Mouse (Mus musculus): ENCODE data around the gene Vmn1r77. TPM values are rescaled to one million over a fixed set of nuclear protein-coding genes. Genes with fewer than 3 reads are reported as not detected.
"Not testable (repeated sequence)": the region's sequence is repeated elsewhere in the genome, so short reads cannot be mapped to it uniquely, and the experiment has no call there.

The Vmn1r77 gene
- not detected for polyA plus RNA-seq (2012; fragmentation: generic; extraction: Trizol)

DNA sequence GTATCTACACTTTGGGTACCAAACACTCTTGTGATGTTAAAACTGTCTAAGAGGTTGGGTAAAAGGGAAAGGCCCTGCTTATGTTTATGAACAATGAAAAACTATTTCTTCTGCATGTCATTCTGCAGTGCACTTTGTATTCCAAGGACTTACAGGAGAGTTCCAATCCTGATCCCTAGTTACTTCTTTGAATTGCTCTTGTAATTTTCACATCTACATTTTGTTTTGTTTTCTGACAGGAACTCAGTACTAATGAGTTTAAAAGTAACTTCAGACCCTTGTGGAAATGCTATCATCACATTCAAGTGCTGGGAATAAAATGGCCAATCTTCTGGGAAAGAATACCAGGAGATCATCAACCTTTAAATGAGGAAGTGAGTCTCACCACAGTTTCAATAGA, at the start of gene Vmn1r77:
Vmn1r77 (plus strand) TSS at position 301 of the 400 bp plus-strand sequence.
- not testable (repeated sequence) for H3K27me3 ChIP-seq (ENCODE audit: control insufficient read depth, insufficient read depth, insufficient read length); H3K36me3 ChIP-seq (ENCODE audit: control insufficient read depth, insufficient read depth); H3ac ChIP-seq (ENCODE audit: control insufficient read depth, insufficient read length); H3K4me2 ChIP-seq (ENCODE audit: low read depth); H3K79me2 ChIP-seq (ENCODE audit: control insufficient read depth, insufficient read depth); H3K4me3 ChIP-seq

DNA sequence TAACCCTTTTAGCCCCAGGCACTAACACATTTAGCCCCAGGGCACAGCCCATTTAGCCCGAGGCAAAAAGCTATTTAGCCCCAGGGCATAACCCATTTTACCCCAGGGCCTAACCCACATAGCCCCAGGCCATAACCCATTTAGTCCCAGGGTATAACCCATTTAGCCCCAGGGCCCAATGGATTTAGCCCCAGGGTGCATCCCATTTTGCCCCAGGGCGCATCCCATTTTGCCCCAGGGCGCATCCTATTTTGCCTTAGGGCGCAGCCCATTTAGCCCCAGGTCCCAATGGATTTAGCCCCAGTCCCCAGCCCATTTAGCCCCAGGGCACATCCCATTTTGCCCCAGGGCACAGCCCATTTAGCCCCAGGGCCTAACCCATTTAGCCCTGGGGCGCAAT, 25.1 kb upstream of the Vmn1r77 start:
- not testable (repeated sequence) for H3K36me3 ChIP-seq (ENCODE audit: control insufficient read depth, insufficient read depth); H3K27me3 ChIP-seq (ENCODE audit: control insufficient read depth, insufficient read depth, insufficient read length); H3K4me2 ChIP-seq (ENCODE audit: low read depth); H3K79me2 ChIP-seq (ENCODE audit: control insufficient read depth, insufficient read depth); H3K4me3 ChIP-seq; H3ac ChIP-seq (ENCODE audit: control insufficient read depth, insufficient read length)

DNA sequence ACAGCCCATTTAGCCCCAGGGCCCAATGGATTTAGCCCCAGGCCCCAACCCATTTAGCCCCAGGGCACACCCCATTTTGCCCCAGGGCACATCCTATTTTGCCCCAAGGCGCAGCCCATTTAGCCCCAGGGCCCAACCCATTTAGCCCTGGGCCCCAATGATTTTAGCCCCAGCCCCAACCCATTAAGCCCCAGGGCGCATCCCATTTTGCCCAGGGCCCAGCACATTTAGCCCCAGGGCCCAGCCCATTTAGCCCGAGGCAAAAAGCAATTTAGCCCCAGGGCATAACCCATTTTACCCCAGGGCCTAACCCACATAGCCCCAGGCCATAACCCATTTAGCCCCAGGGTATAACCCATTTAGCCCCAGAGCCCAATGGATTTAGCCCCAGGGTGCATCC, 24.2 kb upstream of the Vmn1r77 start:
- not testable (repeated sequence) for H3K4me3 ChIP-seq; H3K79me2 ChIP-seq (ENCODE audit: control insufficient read depth, insufficient read depth); H3K27me3 ChIP-seq (ENCODE audit: control insufficient read depth, insufficient read depth, insufficient read length); H3K36me3 ChIP-seq (ENCODE audit: control insufficient read depth, insufficient read depth); H3K4me2 ChIP-seq (ENCODE audit: low read depth); H3ac ChIP-seq (ENCODE audit: control insufficient read depth, insufficient read length)

DNA sequence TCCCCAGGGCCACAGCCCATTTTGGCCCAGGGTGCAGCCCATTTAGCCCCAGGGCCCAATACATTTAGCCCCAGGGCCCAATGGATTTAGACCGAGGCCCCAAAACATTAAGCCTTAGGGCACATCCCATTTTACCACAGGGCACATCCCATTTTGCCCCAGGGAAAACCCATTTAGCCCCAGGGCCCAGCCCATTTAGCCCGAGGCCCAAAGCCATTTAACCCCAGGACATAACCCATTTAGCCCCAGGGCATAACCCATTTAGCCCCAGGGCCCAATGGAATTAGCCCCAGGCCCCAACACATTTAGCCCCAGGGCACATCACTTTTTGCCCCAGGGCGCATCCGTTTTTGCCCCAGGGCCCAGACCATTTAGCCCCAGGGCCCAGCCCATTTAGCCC, 23.4 kb upstream of the Vmn1r77 start:
- Histone ChIP-seq H3K36me3 (ENCODE audit: control insufficient read depth, insufficient read depth) (no peaks in the 10 kb centered on the region), H3K4me3 (no peak overlapping the region), H3K27me3 (ENCODE audit: control insufficient read depth, insufficient read depth, insufficient read length) (no peaks in the 10 kb centered on the region), H3K4me2 (ENCODE audit: low read depth) (no peak overlapping the region), H3K79me2 (ENCODE audit: control insufficient read depth, insufficient read depth) (no peaks in the 10 kb centered on the region), H3ac (ENCODE audit: control insufficient read depth, insufficient read length) (no peak overlapping the region)
- no peak for TF ChIP-seq TCF12 (IDR thresholded peaks at IDR 0.05; ENCODE audit: insufficient read depth, poor library complexity, severe bottlenecking)
- TF ChIP-seq MYOD1 (IDR thresholded peaks at IDR 0.05; ENCODE audit: control insufficient read depth in 1 of 3, insufficient read length in 2 of 3, low read depth in 2 of 3), result no peak
- no peak for TF ChIP-seq CEBPB (IDR thresholded peaks at IDR 0.05; ENCODE audit: insufficient read depth, poor library complexity, severe bottlenecking)
- TF ChIP-seq MAX (IDR thresholded peaks at IDR 0.05; ENCODE audit: low read depth), result no peak
- no peak for TF ChIP-seq REST (IDR thresholded peaks at IDR 0.05; ENCODE audit: insufficient read depth, insufficient read length)
- no peak for TF ChIP-seq SRF (IDR thresholded peaks at IDR 0.05; ENCODE audit: control insufficient read depth, insufficient read length, low read depth)
- no peak for TF ChIP-seq POLR2AphosphoS2 (IDR thresholded peaks at IDR 0.05; ENCODE audit: insufficient read length, low read depth)
- no peak for TF ChIP-seq USF1 (IDR thresholded peaks at IDR 0.05; ENCODE audit: low read depth)
- no peak for TF ChIP-seq E2F4 (IDR thresholded peaks at IDR 0.05; ENCODE audit: insufficient read depth)
- TF ChIP-seq TCF3 (IDR thresholded peaks at IDR 0.05; ENCODE audit: insufficient read length, low read depth), result no peak
- TF ChIP-seq MYOG (IDR thresholded peaks at IDR 0.05; ENCODE audit: control insufficient read depth in 1 of 3, insufficient read depth in 1 of 3, insufficient read length in 2 of 3, low read depth in 2 of 3), result no peak
- TF ChIP-seq POLR2A (IDR thresholded peaks at IDR 0.05; ENCODE audit: insufficient read length, low read depth), result no peak

DNA sequence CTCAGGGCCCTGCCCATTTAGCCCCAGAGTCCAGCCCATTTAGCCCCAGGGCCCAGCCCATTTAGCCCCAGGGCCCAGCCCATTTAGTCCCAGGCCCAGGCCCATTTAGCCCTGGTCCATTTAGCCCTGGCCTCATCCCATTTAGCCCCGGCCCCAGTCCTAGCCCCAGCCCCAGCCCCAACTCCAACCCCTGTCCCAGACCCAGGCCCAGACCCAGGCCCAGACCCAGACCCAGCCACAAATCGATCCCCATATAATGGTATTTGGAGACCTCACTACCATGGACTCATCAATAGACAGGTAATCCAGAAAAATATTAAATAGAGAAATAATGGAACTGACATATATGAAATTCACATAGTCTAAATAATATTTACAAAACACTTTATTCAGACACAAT, 18.7 kb upstream of the Vmn1r77 start:
- H3ac ChIP-seq (ENCODE audit: control insufficient read depth, insufficient read length); H3K4me2 ChIP-seq (ENCODE audit: low read depth); H3K36me3 ChIP-seq (ENCODE audit: control insufficient read depth, insufficient read depth); H3K27me3 ChIP-seq (ENCODE audit: control insufficient read depth, insufficient read depth, insufficient read length); H3K4me3 ChIP-seq; H3K79me2 ChIP-seq (ENCODE audit: control insufficient read depth, insufficient read depth): not testable (repeated sequence)

DNA sequence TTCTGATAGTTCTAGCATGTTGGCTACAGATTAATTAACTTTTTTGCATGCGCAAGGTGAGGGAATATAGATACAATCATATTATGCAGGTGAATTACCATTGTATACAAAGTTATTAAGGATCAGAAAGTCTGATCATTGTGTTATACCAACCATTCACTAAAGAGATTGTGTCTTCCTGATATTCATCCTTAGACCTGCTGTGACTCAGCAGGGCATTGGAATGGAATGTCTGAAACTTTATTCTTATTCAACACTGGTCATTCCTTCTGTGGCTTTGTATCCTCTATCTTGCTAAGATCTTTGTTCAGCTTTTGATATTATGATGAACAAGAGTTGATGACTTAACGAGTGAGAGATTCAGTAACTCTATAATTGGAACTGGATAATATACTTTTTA, 4.1 kb downstream of the Vmn1r77 start:
- no peak for TF ChIP-seq POLR2A (IDR thresholded peaks at IDR 0.05; ENCODE audit: insufficient read length, low read depth)
- no peak for TF ChIP-seq TCF3 (IDR thresholded peaks at IDR 0.05; ENCODE audit: insufficient read length, low read depth)
- TF ChIP-seq SRF (IDR thresholded peaks at IDR 0.05; ENCODE audit: control insufficient read depth, insufficient read length, low read depth), result no peak
- TF ChIP-seq E2F4 (IDR thresholded peaks at IDR 0.05; ENCODE audit: insufficient read depth), result no peak
- TF ChIP-seq USF1 (IDR thresholded peaks at IDR 0.05; ENCODE audit: low read depth), result no peak
- no peak for TF ChIP-seq MAX (IDR thresholded peaks at IDR 0.05; ENCODE audit: low read depth)
- no peak for TF ChIP-seq CEBPB (IDR thresholded peaks at IDR 0.05; ENCODE audit: insufficient read depth, poor library complexity, severe bottlenecking)
- H3K36me3 ChIP-seq (ENCODE audit: control insufficient read depth, insufficient read depth), result no peaks in the 10 kb centered on the region
- no peak overlapping the region for H3ac ChIP-seq (ENCODE audit: control insufficient read depth, insufficient read length)
- H3K79me2 ChIP-seq (ENCODE audit: control insufficient read depth, insufficient read depth), result no peaks in the 10 kb centered on the region
- H3K27me3 ChIP-seq (ENCODE audit: control insufficient read depth, insufficient read depth, insufficient read length), result no peaks in the 10 kb centered on the region
- no peak overlapping the region for H3K4me3 ChIP-seq
- no peak overlapping the region for H3K4me2 ChIP-seq (ENCODE audit: low read depth)

Other genes starting within 250 kb of the Vmn1r77 start
- not detected for gene Vmn1r74, start 202.8 kb upstream of the Vmn1r77 start, polyA plus RNA-seq (2012; fragmentation: generic; extraction: Trizol)
- not detected for gene Vmn1r75, start 162.1 kb upstream of the Vmn1r77 start, polyA plus RNA-seq (2012; fragmentation: generic; extraction: Trizol)
- gene Vmn1r76, start 98.5 kb upstream of the Vmn1r77 start, polyA plus RNA-seq (2012; fragmentation: generic; extraction: Trizol), result not detected
- gene Vmn1r78, start 113.5 kb downstream of the Vmn1r77 start, polyA plus RNA-seq (2012; fragmentation: generic; extraction: Trizol), result not detected
- not detected for gene Vmn1r79, start 134.5 kb downstream of the Vmn1r77 start, polyA plus RNA-seq (2012; fragmentation: generic; extraction: Trizol)
- gene Vmn1r80, start 152.5 kb downstream of the Vmn1r77 start, polyA plus RNA-seq (2012; fragmentation: generic; extraction: Trizol), result not detected
- not detected for gene Vmn1r81, start 231.5 kb downstream of the Vmn1r77 start, polyA plus RNA-seq (2012; fragmentation: generic; extraction: Trizol)